Mouse (Mus musculus): ENCODE data around the gene Prpf31. TPM values are rescaled to one million over a fixed set of nuclear protein-coding genes. Genes with fewer than 3 reads are reported as not detected.

The Prpf31 gene
- total and polyA plus RNA-seq, 2 experiments, result 7.9 to 13.0 TPM

DNA sequence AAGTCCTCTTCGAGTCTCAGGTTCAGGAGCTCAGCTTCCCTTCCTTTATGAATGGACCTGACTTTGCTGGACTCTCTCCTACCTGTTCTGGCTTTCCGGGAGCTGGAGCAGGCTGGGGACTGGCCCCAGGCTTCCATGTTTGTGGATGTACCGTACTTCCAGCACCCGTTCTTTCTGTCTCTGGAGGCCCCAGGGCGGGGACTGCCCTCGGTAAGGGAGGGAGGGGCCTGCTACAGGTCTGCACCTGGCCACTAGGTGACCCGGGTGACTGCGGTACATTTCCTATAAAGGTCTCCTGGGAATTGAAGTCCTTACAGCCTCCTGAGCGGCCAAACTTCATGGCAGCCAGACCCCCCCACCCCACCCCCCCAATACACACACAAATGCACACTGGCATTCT, 47.6 kb downstream of the Prpf31 start, which contains the start of gene Tmc4:
Gene Tmc4 (minus strand): TSS at position 212 of the 400 bp plus-strand sequence.
- DNase-seq (ENCODE audit: extremely low read depth, low read depth, low spot score), result no peak
- H3K9ac ChIP-seq (ENCODE audit: low read depth, low read length), result no peak within 1 kb of the TSS
- H3K27me3 ChIP-seq (ENCODE audit: control insufficient read depth, insufficient read depth, low read length), result no peaks in the 10 kb centered on the region
- no peaks in the 10 kb centered on the region for H3K79me2 ChIP-seq (ENCODE audit: control insufficient read depth, insufficient read depth, low read length)
- no peak within 1 kb of the TSS for H3K4me3 ChIP-seq (ENCODE audit: insufficient read depth, low read depth, low read length)
- no peak for TF ChIP-seq CTCF (IDR thresholded peaks at IDR 0.05; ENCODE audit: low read depth, low read length)
- no peak for TF ChIP-seq POLR2A (IDR thresholded peaks at IDR 0.05; ENCODE audit: extremely low read depth, insufficient read depth, low read length)
- no peak within 1 kb of the TSS for H3K27ac ChIP-seq (replicated peaks; ENCODE audit: insufficient read depth, low read depth, low read length)
- no peaks in the 10 kb centered on the region for H3K4me1 ChIP-seq (ENCODE audit: control insufficient read depth, insufficient read depth, low read length)
- 62% methylated on average over 9 of the region's 9 CpGs for WGBS
- peaks cover 3% of the 10 kb centered on the region for H3K36me3 ChIP-seq (ENCODE audit: control insufficient read depth, insufficient read depth, low read length)

DNA sequence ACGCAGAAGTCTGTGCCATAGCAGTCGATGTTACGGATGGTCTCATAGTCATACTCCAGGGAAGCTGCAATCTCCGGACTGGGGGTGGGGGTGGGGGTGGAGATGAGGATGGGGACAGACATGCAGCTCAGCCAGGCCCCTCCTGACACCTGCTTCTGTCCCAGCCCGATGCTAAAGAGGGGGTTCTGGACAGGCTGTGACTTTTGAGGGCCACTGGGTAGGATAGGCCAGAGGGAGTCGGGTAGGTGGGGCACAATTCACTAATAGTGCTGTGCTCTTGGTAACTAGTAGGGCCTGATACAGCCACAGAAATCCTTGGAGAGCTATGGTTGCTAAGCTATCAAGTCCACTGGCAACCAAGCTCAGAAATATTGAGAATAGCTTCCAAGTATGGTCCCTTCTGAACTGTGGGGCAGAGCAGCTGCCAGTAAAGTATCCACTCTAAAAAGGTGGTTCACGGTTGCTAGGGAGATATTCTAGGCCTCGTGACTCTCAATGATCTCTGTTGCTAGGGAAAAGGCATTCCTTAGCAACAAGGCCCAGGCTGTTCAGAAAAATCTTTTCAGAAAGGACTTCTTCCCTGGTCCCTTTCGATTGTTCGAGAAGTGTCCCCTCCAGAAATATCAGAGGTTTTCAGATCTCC, 54.2 kb downstream of the Prpf31 start:
- Histone ChIP-seq H3K27ac (replicated peaks; ENCODE audit: insufficient read depth, low read depth, low read length) (no peak overlapping the region), H3K27me3 (ENCODE audit: control insufficient read depth, insufficient read depth, low read length) (no peaks in the 10 kb centered on the region), H3K36me3 (ENCODE audit: control insufficient read depth, insufficient read depth, low read length) (peaks cover 17% of the 10 kb centered on the region), H3K4me3 (ENCODE audit: insufficient read depth, low read depth, low read length) (no peak overlapping the region), H3K9ac (ENCODE audit: low read depth, low read length) (no peak overlapping the region), H3K4me1 (ENCODE audit: control insufficient read depth, insufficient read depth, low read length) (no peaks in the 10 kb centered on the region), H3K79me2 (ENCODE audit: control insufficient read depth, insufficient read depth, low read length) (no peaks in the 10 kb centered on the region)
- no peak for DNase-seq (ENCODE audit: extremely low read depth, low read depth, low spot score)
- 95% methylated on average over 10 of the region's 10 CpGs for WGBS
- TF ChIP-seq POLR2A (IDR thresholded peaks at IDR 0.05; ENCODE audit: extremely low read depth, insufficient read depth, low read length), result no peak

DNA sequence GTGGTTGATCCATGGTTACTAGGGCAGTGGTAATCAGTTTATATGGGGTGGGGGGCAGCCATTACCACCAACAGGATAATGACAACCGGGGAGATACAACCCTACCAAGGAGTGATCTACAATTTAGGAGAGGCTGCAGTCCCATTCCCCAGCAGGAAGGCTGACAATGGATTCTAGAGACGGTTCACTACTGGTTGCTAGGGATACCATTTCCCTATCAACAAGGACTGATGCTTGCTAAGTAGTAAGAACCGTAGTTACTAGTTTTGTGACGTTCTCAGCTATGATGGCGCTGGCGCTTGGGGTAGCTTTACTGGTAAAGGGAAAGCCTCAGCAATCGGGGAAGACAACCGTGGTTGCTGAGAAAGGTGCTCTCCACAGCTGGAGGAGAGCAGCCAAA, 54.9 kb downstream of the Prpf31 start:
- DNase-seq (ENCODE audit: extremely low read depth, low read depth, low spot score), result no peak
- H3K27ac ChIP-seq (replicated peaks; ENCODE audit: insufficient read depth, low read depth, low read length), result no peak overlapping the region
- H3K9ac ChIP-seq (ENCODE audit: low read depth, low read length), result no peak overlapping the region
- no peaks in the 10 kb centered on the region for H3K79me2 ChIP-seq (ENCODE audit: control insufficient read depth, insufficient read depth, low read length)
- H3K4me3 ChIP-seq (ENCODE audit: insufficient read depth, low read depth, low read length), result no peak overlapping the region
- 96% methylated on average over 8 of the region's 8 CpGs for WGBS
- no peaks in the 10 kb centered on the region for H3K4me1 ChIP-seq (ENCODE audit: control insufficient read depth, insufficient read depth, low read length)
- no peaks in the 10 kb centered on the region for H3K27me3 ChIP-seq (ENCODE audit: control insufficient read depth, insufficient read depth, low read length)
- TF ChIP-seq POLR2A (IDR thresholded peaks at IDR 0.05; ENCODE audit: extremely low read depth, insufficient read depth, low read length) (no peak), CTCF (IDR thresholded peaks at IDR 0.05; ENCODE audit: low read depth, low read length) (no peak)
- H3K36me3 ChIP-seq (ENCODE audit: control insufficient read depth, insufficient read depth, low read length), result peaks cover 17% of the 10 kb centered on the region

DNA sequence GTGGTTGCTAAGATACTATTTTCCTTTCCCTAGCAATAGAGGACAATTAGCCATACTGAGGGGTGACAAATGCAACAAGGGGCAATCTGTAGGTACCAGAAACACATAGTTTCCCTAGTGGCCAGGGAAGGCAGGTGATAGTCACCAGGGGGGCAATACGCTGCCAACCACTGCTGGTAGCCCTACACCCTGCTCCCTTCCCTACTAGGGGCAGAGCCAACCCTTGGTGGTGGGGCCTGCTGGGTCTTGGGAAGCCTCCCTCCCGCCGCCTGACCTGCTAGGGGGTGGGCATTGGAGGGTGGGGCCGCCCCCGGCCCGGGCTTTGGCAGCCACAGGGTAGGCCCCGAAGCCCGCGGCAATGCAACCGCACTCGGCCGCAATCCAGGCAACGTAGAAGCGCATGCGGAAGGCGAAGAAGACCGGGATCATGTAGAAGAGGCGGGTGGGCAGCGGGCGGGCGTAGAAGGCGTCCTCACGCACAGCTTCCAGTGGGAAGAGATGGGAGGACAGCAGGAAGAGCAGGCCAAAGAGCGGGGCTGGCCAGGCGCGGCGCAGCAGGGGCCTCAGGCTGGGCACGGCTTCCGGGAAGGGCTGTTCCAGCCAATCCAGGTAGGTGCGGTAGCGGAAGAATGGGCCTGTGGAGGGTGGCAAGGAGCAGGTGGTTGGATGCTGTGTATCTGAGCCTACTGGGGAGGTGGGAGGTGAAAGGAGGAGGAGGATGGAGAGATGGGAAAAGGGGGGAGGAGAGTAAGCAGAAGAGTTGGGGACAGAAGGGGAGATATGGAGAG, 55.8 kb downstream of the Prpf31 start:
- Histone ChIP-seq H3K9ac (ENCODE audit: low read depth, low read length) (no peak overlapping the region), H3K27me3 (ENCODE audit: control insufficient read depth, insufficient read depth, low read length) (no peaks in the 10 kb centered on the region), H3K79me2 (ENCODE audit: control insufficient read depth, insufficient read depth, low read length) (no peaks in the 10 kb centered on the region), H3K27ac (replicated peaks; ENCODE audit: insufficient read depth, low read depth, low read length) (no peak overlapping the region), H3K4me1 (ENCODE audit: control insufficient read depth, insufficient read depth, low read length) (no peaks in the 10 kb centered on the region), H3K36me3 (ENCODE audit: control insufficient read depth, insufficient read depth, low read length) (peaks cover 17% of the 10 kb centered on the region), H3K4me3 (ENCODE audit: insufficient read depth, low read depth, low read length) (no peak overlapping the region)
- DNase-seq (ENCODE audit: extremely low read depth, low read depth, low spot score), result no peak
- 93% methylated on average over 31 of the region's 31 CpGs for WGBS
- TF ChIP-seq CTCF (IDR thresholded peaks at IDR 0.05; ENCODE audit: low read depth, low read length) (no peak), POLR2A (IDR thresholded peaks at IDR 0.05; ENCODE audit: extremely low read depth, insufficient read depth, low read length) (no peak)

DNA sequence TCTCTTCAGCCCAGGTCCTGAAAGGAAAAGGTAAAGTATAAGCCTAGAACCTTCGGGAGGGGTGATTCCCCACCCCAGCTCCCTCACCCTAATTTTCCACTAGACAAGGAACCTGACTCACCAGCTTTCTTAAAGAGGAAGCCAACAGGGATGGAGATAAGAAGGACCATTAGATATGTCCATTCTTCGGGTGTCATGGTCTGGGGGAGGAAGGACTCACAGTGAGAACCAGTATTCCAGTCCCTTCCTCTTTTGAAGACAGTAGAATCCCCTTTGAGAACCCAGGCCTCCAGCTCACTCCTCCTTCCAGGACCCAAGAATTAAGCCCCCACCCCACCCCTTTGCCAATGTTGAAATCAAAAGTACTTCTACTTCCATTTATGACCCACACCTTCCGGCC, 62.1 kb downstream of the Prpf31 start:
- H3K4me3 ChIP-seq (ENCODE audit: insufficient read depth, low read depth, low read length), result no peak overlapping the region; the same call in 1 of the 2 replicates
- 42% methylated on average over 3 of the region's 3 CpGs for WGBS
- H3K36me3 ChIP-seq (ENCODE audit: control insufficient read depth, insufficient read depth, low read length), result peaks cover 8% of the 10 kb centered on the region
- H3K79me2 ChIP-seq (ENCODE audit: control insufficient read depth, insufficient read depth, low read length), result peaks cover 5% of the 10 kb centered on the region; the same call in 1 of the 2 replicates
- H3K27ac ChIP-seq (replicated peaks; ENCODE audit: insufficient read depth, low read depth, low read length), result no peak overlapping the region
- no peak for TF ChIP-seq CTCF (IDR thresholded peaks at IDR 0.05; ENCODE audit: low read depth, low read length)
- no peak for TF ChIP-seq POLR2A (IDR thresholded peaks at IDR 0.05; ENCODE audit: extremely low read depth, insufficient read depth, low read length)
- peaks cover 7% of the 10 kb centered on the region; the same call in 1 of the 2 replicates for H3K4me1 ChIP-seq (ENCODE audit: control insufficient read depth, insufficient read depth, low read length)
- no peaks in the 10 kb centered on the region for H3K27me3 ChIP-seq (ENCODE audit: control insufficient read depth, insufficient read depth, low read length)
- no peak for DNase-seq (ENCODE audit: extremely low read depth, low read depth, low spot score)
- peak overlapping the region; percentile 95; the same call in 1 of the 2 replicates for H3K9ac ChIP-seq (ENCODE audit: low read depth, low read length)

Other genes starting within 250 kb of the Prpf31 start
- not detected in 2 replicates for gene Cacng8, start 239.3 kb upstream of the Prpf31 start, total RNA-seq (2014; rRNA removed)
- not detected in 2 replicates for gene Cacng8, start 239.3 kb upstream of the Prpf31 start, polyA plus RNA-seq (2012; rRNA removed)
- gene Cacng6, start 205.8 kb upstream of the Prpf31 start, total RNA-seq (2014; rRNA removed), result 0.18 TPM in 1 of 2 replicates, not detected in the other
- not detected in 2 replicates for gene Cacng6, start 205.8 kb upstream of the Prpf31 start, polyA plus RNA-seq (2012; rRNA removed)
- not detected in 2 replicates for gene Tarm1, start 127.4 kb upstream of the Prpf31 start, total RNA-seq (2014; rRNA removed)
- gene Tarm1, start 127.4 kb upstream of the Prpf31 start, polyA plus RNA-seq (2012; rRNA removed), result not detected in 2 replicates
- gene Oscar, start 13.8 kb upstream of the Prpf31 start, total RNA-seq (2014; rRNA removed), result not detected in 2 replicates
- 0.05 TPM in 1 of 2 replicates, not detected in the other for gene Oscar, start 13.8 kb upstream of the Prpf31 start, polyA plus RNA-seq (2012; rRNA removed)
- 81.8 and 106 TPM in 2 replicates for gene Ndufa3, start 12.6 kb upstream of the Prpf31 start, total RNA-seq (2014; rRNA removed)
- 380 and 395 TPM in 2 replicates for gene Ndufa3, start 12.6 kb upstream of the Prpf31 start, polyA plus RNA-seq (2012; rRNA removed)
- gene Tfpt, start 56 bp upstream of the Prpf31 start, total RNA-seq (2014; rRNA removed), result 4.3 and 4.8 TPM in 2 replicates
- gene Tfpt, start 56 bp upstream of the Prpf31 start, polyA plus RNA-seq (2012; rRNA removed), result 5.2 and 5.7 TPM in 2 replicates
- gene Cnot3, start 15.3 kb downstream of the Prpf31 start, total RNA-seq (2014; rRNA removed), result 4.2 and 6.4 TPM in 2 replicates
- gene Cnot3, start 15.3 kb downstream of the Prpf31 start, polyA plus RNA-seq (2012; rRNA removed), result 22.3 and 29.3 TPM in 2 replicates
- 4.0 and 5.3 TPM in 2 replicates for gene Leng1, start 35.9 kb downstream of the Prpf31 start, total RNA-seq (2014; rRNA removed)
- gene Leng1, start 35.9 kb downstream of the Prpf31 start, polyA plus RNA-seq (2012; rRNA removed), result 3.1 and 3.6 TPM in 2 replicates
- gene Tmc4, start 47.6 kb downstream of the Prpf31 start, total RNA-seq (2014; rRNA removed), result 1.8 and 2.6 TPM in 2 replicates
- gene Tmc4, start 47.6 kb downstream of the Prpf31 start, polyA plus RNA-seq (2012; rRNA removed), result 3.9 and 8.2 TPM in 2 replicates
- gene Tsen34, start 62.9 kb downstream of the Prpf31 start, total RNA-seq (2014; rRNA removed), result 33.7 and 37.3 TPM in 2 replicates
- gene Tsen34, start 62.9 kb downstream of the Prpf31 start, polyA plus RNA-seq (2012; rRNA removed), result 52.7 and 53.6 TPM in 2 replicates
- 15.9 and 21.5 TPM in 2 replicates for gene Mboat7, start 63.5 kb downstream of the Prpf31 start, total RNA-seq (2014; rRNA removed)
- gene Mboat7, start 63.5 kb downstream of the Prpf31 start, polyA plus RNA-seq (2012; rRNA removed), result 49.3 and 58.3 TPM in 2 replicates
- 1,244 TPM in 2 replicates for gene Rps9, start 74.0 kb downstream of the Prpf31 start, total RNA-seq (2014; rRNA removed)
- gene Rps9, start 74.0 kb downstream of the Prpf31 start, polyA plus RNA-seq (2012; rRNA removed), result 433 and 505 TPM in 2 replicates
- 2.4 and 4.1 TPM in 2 replicates for gene Pirb, start 90.4 kb downstream of the Prpf31 start, total RNA-seq (2014; rRNA removed)
- gene Pirb, start 90.4 kb downstream of the Prpf31 start, polyA plus RNA-seq (2012; rRNA removed), result 1.6 and 5.1 TPM in 2 replicates
- 0.18 and 0.27 TPM in 2 replicates for gene Gm15448, start 195.7 kb downstream of the Prpf31 start, total RNA-seq (2014; rRNA removed)
- 0.04 and 0.16 TPM in 2 replicates for gene Gm15448, start 195.7 kb downstream of the Prpf31 start, polyA plus RNA-seq (2012; rRNA removed)
- gene Pira2, start 215.1 kb downstream of the Prpf31 start, total RNA-seq (2014; rRNA removed), result 2.7 and 4.0 TPM in 2 replicates
- gene Pira2, start 215.1 kb downstream of the Prpf31 start, polyA plus RNA-seq (2012; rRNA removed), result 0.50 and 1.3 TPM in 2 replicates

Measured in liver, adult 2 months (tissue).